Mouse (Mus musculus): ENCODE data around the gene Pcsk1n.

The Pcsk1n gene

GRCm38 (mm10) chrX:7947108-7947899 lies 27.7 kb downstream of the Pcsk1n start, which contains the start of gene Hdac6:
Hdac6 (minus strand) TSS chrX:7947889.
- DNase-seq: peak; percentile 19 to 30

DNA sequence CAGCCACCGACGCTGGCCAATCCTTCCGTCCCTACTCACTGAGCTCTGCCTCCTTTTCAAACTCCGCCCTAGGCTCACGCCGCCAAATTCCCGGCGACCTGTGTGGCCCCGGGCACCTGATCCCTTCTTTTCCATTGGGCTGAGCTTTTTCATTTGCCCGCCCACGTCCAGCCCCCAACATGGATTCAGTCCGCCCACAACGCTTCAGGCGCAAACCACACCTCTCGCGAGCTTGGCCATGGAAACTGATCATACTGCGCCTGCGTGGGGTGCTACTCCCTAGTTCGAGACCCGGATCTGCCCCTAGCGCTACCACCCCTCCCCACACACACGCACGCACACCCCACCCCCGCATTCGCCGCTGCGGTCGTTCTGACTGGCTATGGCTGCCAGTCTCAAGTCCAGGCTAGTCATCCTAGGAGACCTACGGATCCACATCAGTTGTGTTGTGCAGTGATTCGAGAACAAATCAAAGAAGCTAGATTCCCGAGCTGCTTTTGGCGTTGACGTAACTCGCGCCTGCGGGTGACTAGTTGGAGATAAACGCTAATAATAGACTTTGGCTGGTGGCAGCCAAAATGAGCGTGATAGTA lies 28.4 kb downstream of the Pcsk1n start:
- DNase-seq: peak; percentile 95 to 97

GRCm38 (mm10) chrX:7950091-7950490 lies 30.5 kb downstream of the Pcsk1n start:
- no peak for DNase-seq

GRCm38 (mm10) chrX:7958868-7959267 lies 39.2 kb downstream of the Pcsk1n start:
- no peak for DNase-seq

DNA sequence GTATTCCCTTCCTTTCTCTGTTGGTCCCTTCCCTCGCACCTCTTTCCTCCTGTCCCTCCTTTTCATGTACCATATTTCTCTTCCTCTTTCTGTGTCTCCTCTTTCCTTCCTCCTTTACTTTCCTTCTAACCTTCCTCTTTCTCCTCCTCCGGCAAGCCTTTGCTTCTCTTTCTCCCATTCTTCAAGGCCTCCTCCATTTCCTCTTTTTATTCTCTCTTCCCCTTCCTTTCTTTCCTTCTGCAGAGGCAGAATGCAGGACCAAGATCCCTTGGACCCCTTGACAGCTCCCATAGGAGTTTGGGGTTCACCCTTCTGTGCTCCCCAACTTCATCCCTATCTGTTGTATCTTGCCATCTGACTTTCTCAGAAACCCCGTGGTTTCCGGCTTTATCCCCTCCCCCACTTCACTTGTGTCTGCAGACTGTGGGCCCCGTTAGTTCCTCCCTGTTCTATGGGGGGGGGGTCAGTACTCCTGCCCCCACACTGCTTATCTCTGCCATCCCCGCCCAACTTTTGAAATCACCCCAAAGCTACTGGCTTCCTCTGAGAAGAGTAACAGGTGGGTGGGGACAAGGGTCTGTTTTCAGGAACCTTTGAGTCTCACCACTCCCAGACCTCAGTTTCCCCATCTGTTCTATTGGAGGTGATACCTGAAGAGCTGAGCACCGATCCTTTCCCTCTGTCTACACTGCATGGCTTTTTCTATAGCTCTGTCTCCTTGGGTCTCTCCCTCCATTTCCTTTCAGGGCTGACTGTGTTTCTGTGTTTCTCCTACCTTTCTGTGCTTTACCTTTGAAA lies 44.4 kb downstream of the Pcsk1n start:
- no peak for DNase-seq

DNA sequence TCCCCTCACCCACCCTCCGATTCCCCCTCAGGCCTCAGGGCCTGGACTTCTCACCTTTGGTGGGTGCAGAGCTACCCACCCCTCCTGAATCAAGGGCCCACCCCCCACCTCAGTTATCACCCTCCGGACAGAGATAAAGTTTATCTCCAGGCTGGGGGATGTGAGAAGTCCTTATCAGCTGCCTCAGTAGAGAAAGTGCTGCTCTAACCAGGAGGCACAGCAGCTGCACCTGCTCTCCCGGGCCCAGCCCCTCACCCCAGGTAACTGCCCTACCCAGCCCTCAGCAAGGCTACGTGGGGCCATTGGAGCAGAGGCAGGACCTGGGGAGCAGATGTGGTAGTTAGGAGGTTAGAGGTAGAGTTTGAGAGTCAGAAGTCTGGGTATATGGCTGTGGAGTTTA lies 46.5 kb downstream of the Pcsk1n start:
- DNase-seq: no peak

GRCm38 (mm10) chrX:7967596-7968201 lies 48.1 kb downstream of the Pcsk1n start:
- DNase-seq: no peak

- DNase-seq: no peak
Measured at GRCm38 (mm10) chrX:7968226-7968625, 48.6 kb downstream of the Pcsk1n start.

GRCm38 (mm10) chrX:7968899-7969298 lies 49.3 kb downstream of the Pcsk1n start:
- DNase-seq: no peak

GRCm38 (mm10) chrX:7971292-7971691 lies 51.7 kb downstream of the Pcsk1n start:
- DNase-seq: no peak
